Mouse (Mus musculus) midbrain, embryonic 15.5 days (tissue): ENCODE results near the gene Mrpl24. TPM values are rescaled to one million over a fixed set of nuclear protein-coding genes. Genes with fewer than 3 reads are reported as not detected.

Experiments
- ATAC-seq: fragments of 200-750 bp; cut with Nextera tagmentation; replicated peaks from 2 replicates; pipeline ENCODE4 v1.8.0; 2017; ENCODE audit warnings: moderate TSS enrichment
- H3K27ac ChIP-seq: fragments of 300-500 bp; sonication (generic); 2 replicates; pipeline ENCODE4 v1.5.1; 2015; ENCODE audit warnings: mild to moderate bottlenecking, inconsistent platforms
- H3K27me3 ChIP-seq: fragments of 300-500 bp; sonication (generic); replicated peaks from 2 replicates; pipeline ENCODE4 v1.6.1; 2015; ENCODE audit warnings: inconsistent platforms
- H3K36me3 ChIP-seq: fragments of 300-500 bp; sonication (generic); replicated peaks from 2 replicates; pipeline ENCODE4 v1.6.1; 2015; ENCODE audit warnings: inconsistent platforms
- H3K4me1 ChIP-seq: fragments of 300-500 bp; sonication (generic); 2 replicates; pipeline ENCODE4 v1.6.1; 2015; ENCODE audit warnings: inconsistent platforms
- H3K4me2 ChIP-seq: fragments of 300-500 bp; sonication (generic); 2 replicates; pipeline ENCODE4 v1.6.1; 2015; ENCODE audit warnings: inconsistent platforms, mild to moderate bottlenecking, moderate library complexity
- H3K4me3 ChIP-seq: fragments of 300-500 bp; sonication (generic); 2 replicates; pipeline ENCODE4 v1.5.1; 2015; ENCODE audit warnings: mild to moderate bottlenecking, inconsistent platforms
- H3K9ac ChIP-seq: fragments of 300-500 bp; sonication (generic); 2 replicates; pipeline ENCODE4 v1.6.1; 2015; ENCODE audit warnings: mild to moderate bottlenecking, inconsistent platforms
- H3K9me3 ChIP-seq: fragments of 300-500 bp; sonication (generic); 2 replicates; pipeline ENCODE4 v1.6.1; 2016; ENCODE audit warnings: inconsistent platforms
- WGBS: fragments of 180-500 bp; shearing (Covaris S2); methylation state at CpG from one replicate; pipeline ENCODE4 v1.1.7; 2015; ENCODE audit warnings: mixed read lengths; 5-methylcytosine and 5-hydroxymethylcytosine counted together
- polyA plus RNA-seq: library from polyadenylated mRNA; unstranded; fragments of >200 nt; fragmentation: Nextera tagmentation; extraction: Ambion mirVana; gene quantifications from 2 replicates; pipeline ENCODE4 v1.2.1, GENCODE M21; 2015

Gene Mrpl24
- polyA plus RNA-seq, 1 experiment from 2014 or later, result 55.4 TPM

DNA sequence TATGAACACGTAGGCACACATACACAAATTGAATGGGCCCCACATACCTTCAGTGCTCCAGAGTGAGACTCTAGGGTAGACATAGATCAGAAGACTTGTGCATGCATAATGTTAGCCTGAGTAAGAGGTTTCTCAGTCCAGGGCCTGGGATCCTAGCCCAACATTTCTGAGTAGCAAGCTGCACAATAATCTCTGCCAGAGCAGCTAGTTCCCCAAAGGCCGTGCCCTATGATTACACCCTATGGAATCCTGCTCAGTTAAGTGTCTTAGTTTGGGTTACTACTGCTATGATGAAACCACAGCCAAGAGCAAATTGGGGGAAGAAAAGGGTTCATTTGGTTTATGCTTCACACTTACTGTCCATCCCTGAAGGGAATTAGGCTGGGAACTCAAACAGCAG is 23.2 kb downstream of the Mrpl24 start:
- Histone ChIP-seq H3K27ac (no peak overlapping the region), H3K27me3 (no peaks in the 10 kb centered on the region), H3K9me3 (no peaks in the 10 kb centered on the region), H3K4me1 (peaks cover 11% of the 10 kb centered on the region), H3K4me3 (no peak overlapping the region), H3K4me2 (no peak overlapping the region), H3K36me3 (peaks cover 30% of the 10 kb centered on the region), H3K9ac (no peak overlapping the region)
- 96% methylated on average over 2 of the region's 2 CpGs for WGBS
- no peak for ATAC-seq

DNA sequence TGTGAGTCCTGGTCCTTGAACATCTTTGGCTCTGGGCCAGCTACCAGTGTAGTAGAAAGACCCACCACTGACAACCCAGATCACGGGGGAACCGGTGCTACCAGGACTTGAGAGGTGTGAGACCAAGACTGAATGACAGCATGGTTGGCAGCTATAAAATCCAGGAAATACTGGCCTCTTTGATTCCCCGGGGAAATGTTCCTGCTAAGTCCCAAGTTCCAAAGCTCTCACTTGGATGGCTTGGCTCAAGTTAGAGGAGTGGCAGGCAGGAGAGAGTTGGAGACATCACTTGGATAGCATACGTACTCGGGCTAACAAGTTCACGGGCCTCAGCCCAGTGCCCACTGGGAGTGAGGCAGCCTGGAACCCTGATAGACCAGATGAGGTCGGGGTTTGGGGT is 24.3 kb downstream of the Mrpl24 start:
- 81% methylated on average over 7 of the region's 7 CpGs for WGBS
- H3K4me1 ChIP-seq, result peaks cover 22% of the 10 kb centered on the region
- no peak for ATAC-seq
- H3K4me2 ChIP-seq, result no peak overlapping the region
- no peak overlapping the region for H3K4me3 ChIP-seq
- no peaks in the 10 kb centered on the region for H3K27me3 ChIP-seq
- no peak overlapping the region for H3K9ac ChIP-seq
- H3K36me3 ChIP-seq, result peaks cover 24% of the 10 kb centered on the region
- no peak overlapping the region for H3K27ac ChIP-seq
- H3K9me3 ChIP-seq, result no peaks in the 10 kb centered on the region

DNA sequence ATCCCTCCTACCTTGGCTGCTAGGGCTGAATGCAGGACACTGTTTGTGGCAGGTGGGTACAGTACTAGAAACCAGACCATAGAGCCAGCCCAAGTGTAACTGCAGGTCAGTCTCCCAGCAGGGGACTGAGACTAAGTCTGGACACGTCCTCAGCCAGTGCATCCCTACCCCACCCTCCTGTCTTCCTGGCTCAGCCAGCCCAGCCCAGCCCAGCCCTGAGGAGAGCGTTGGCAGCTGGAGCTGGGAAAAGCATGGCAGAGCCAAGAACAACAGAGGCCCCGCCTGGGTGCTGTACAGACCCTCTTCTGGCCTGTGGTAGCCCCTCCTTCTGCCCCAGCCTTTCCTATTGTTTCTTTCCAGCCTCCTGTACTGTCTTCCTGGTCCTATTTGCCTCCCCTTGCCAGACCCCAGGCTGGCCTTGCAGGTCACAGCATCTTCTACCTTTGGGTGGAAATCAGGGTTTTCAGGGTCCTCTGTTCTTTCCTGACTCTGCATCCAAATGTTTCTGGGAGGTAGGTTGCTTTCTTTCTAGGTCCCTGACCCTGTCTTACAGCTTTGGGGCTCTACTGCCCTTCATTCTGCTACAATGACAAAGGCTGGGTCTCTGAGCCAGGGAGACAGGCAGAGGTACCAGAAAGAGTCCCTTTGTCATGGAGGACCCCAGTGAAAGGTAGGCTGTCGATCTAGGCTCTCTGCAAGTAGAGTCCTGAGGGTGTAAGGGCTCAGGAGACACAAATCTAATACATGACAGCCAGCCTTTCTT is 25.7 kb downstream of the Mrpl24 start:
- no peak overlapping the region for H3K4me3 ChIP-seq
- no peak overlapping the region for H3K4me2 ChIP-seq
- no peak overlapping the region for H3K9ac ChIP-seq
- no peaks in the 10 kb centered on the region for H3K27me3 ChIP-seq
- no peaks in the 10 kb centered on the region for H3K9me3 ChIP-seq
- no peak overlapping the region for H3K27ac ChIP-seq
- H3K4me1 ChIP-seq, result peaks cover 36% of the 10 kb centered on the region
- peaks cover 11% of the 10 kb centered on the region; the same call in 1 of the 2 replicates for H3K36me3 ChIP-seq
- ATAC-seq, result no peak; the same call in 1 of the 2 replicates
- WGBS, result 3% methylated on average over 4 of the region's 4 CpGs

- Histone ChIP-seq H3K36me3 (peaks cover 4% of the 10 kb centered on the region; the same call in 1 of the 2 replicates), H3K4me3 (no peak overlapping the region), H3K27me3 (no peaks in the 10 kb centered on the region), H3K4me2 (no peak overlapping the region), H3K9me3 (no peaks in the 10 kb centered on the region), H3K27ac (no peak overlapping the region), H3K4me1 (peaks cover 41% of the 10 kb centered on the region), H3K9ac (no peak overlapping the region)
- 14% methylated on average over 12 of the region's 12 CpGs for WGBS
- ATAC-seq, result no peak; the same call in 1 of the 2 replicates
Observed at GRCm38 (mm10) chr3:87945781-87946540, 26.7 kb downstream of the Mrpl24 start.

GRCm38 (mm10) chr3:87946541-87946860 is 27.2 kb downstream of the Mrpl24 start:
- Histone ChIP-seq H3K4me2 (no peak overlapping the region), H3K27me3 (no peaks in the 10 kb centered on the region), H3K4me1 (peaks cover 41% of the 10 kb centered on the region), H3K27ac (peak overlapping the region; percentile 5; the same call in 1 of the 2 replicates), H3K9ac (no peak overlapping the region), H3K9me3 (no peaks in the 10 kb centered on the region), H3K4me3 (no peak overlapping the region), H3K36me3 (peaks cover 4% of the 10 kb centered on the region; the same call in 1 of the 2 replicates)
- ATAC-seq, result no peak
- WGBS, result 19% methylated on average over 1 of the region's 1 CpGs

DNA sequence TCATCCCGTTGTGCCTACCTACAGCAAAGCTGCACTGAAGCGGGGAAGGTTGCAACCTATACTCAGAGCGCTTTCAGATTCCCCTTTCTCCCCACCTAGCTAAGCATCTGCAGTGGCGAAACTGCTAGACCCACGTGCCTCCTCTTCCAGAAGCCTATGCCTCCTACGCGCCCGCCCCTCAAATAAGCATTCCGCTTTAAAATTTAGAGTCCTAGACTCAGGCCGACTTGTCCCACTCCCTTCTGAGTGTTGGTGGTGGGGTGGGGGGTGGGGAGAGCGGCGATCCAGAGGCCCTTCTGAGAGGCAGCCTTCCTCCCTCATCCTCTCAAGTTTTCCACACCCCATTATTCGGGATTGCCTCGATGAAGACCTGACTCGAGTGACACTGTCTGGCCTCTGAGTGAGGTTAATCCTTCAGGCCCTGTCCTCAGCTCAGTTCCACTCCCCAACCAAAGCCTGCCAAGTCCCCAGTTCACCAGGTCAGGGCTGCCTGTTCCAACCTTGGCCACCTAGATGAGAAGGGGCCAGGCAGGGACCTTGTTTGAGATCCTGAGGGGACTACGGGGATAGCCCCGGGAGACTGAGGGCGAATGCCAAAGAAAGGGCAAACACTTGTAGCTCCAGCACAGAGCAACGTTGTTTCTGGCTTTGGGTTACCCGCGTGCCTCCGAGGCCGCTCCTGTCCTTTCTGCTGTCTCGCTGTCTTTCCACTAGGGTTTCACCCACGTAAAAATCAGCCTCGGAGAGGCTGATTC is 27.9 kb downstream of the Mrpl24 start:
- peak overlapping the region; percentile 64 for H3K4me2 ChIP-seq
- 0 out of 2 replicates have a peak, but pooled peaks cover 4% of the 10 kb centered on the region for H3K36me3 ChIP-seq
- 6% methylated on average over 26 of the region's 26 CpGs for WGBS
- H3K9ac ChIP-seq, result peak overlapping the region; percentile 38
- H3K9me3 ChIP-seq, result no peaks in the 10 kb centered on the region
- peaks cover 48% of the 10 kb centered on the region for H3K4me1 ChIP-seq
- no peak for ATAC-seq
- peak overlapping the region; percentile 33 for H3K4me3 ChIP-seq
- H3K27me3 ChIP-seq, result no peaks in the 10 kb centered on the region
- no peak overlapping the region for H3K27ac ChIP-seq

GRCm38 (mm10) chr3:87947811-87948199 is 28.5 kb downstream of the Mrpl24 start:
- Histone ChIP-seq H3K27me3 (no peaks in the 10 kb centered on the region), H3K4me1 (peaks cover 54% of the 10 kb centered on the region), H3K36me3 (0 out of 2 replicates have a peak, but pooled peaks cover 4% of the 10 kb centered on the region), H3K9ac (peak overlapping the region; percentile 38), H3K27ac (no peak overlapping the region), H3K9me3 (no peaks in the 10 kb centered on the region), H3K4me3 (peak overlapping the region; percentile 33), H3K4me2 (peak overlapping the region; percentile 64)
- ATAC-seq, result no peak
- under 1% methylated on average over 17 of the region's 17 CpGs for WGBS

GRCm38 (mm10) chr3:87948378-87949265 is 29.3 kb downstream of the Mrpl24 start, which contains the start of gene Crabp2:
Gene Crabp2 (plus strand): TSS chr3:87948666.
- H3K9me3 ChIP-seq, result no peaks in the 10 kb centered on the region
- H3K9ac ChIP-seq, result peak within 1 kb of the TSS; percentile 38
- no peaks in the 10 kb centered on the region for H3K36me3 ChIP-seq
- peaks cover 56% of the 10 kb centered on the region for H3K4me1 ChIP-seq
- ATAC-seq, result no peak
- WGBS, result 3% methylated on average over 34 of the region's 35 CpGs
- no peaks in the 10 kb centered on the region for H3K27me3 ChIP-seq
- H3K4me3 ChIP-seq, result peak within 1 kb of the TSS; percentile 33
- no peak within 1 kb of the TSS for H3K27ac ChIP-seq
- peak within 1 kb of the TSS; percentile 64 for H3K4me2 ChIP-seq

GRCm38 (mm10) chr3:87949266-87949954 is 30.1 kb downstream of the Mrpl24 start:
- H3K4me1 ChIP-seq, result peaks cover 56% of the 10 kb centered on the region
- no peaks in the 10 kb centered on the region for H3K9me3 ChIP-seq
- no peaks in the 10 kb centered on the region for H3K36me3 ChIP-seq
- H3K4me2 ChIP-seq, result peak overlapping the region; percentile 64; the same call in 1 of the 2 replicates
- no peak for ATAC-seq
- H3K27me3 ChIP-seq, result no peaks in the 10 kb centered on the region
- WGBS, result 9% methylated on average over 16 of the region's 16 CpGs
- H3K4me3 ChIP-seq, result peak overlapping the region; percentile 33
- no peak overlapping the region for H3K27ac ChIP-seq
- no peak overlapping the region for H3K9ac ChIP-seq

DNA sequence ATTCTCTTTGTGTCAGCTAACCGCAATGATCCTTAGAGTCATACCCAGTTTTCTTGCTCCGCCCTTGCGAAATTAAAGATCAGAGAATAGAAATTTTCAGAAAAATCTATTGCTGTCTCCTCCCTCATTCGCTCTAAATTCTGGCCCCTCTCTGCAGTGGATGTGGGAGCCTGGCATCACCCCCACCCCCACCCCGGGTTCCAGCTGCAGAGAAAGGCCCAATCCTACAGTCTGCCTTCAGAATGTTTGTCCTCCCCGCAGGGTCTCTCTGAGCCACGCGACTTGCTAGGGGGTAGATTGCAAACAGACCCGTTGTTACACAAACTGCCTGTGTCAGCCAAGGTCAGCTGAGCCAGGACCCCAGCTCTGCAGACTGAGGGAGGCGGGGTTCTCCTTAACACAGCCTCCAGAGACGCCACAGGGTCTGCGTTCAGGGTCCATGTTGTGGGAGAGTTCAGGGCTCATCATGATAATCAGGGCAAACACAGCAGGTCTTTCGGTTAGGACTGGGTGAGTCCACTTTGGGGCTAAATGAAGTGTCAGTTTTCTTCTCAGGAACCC is 30.7 kb downstream of the Mrpl24 start:
- ATAC-seq, result no peak
- Histone ChIP-seq H3K9ac (no peak overlapping the region), H3K27ac (no peak overlapping the region), H3K9me3 (no peaks in the 10 kb centered on the region), H3K4me2 (peak overlapping the region; percentile 64; the same call in 1 of the 2 replicates), H3K36me3 (no peaks in the 10 kb centered on the region), H3K4me3 (peak overlapping the region; percentile 12; the same call in 1 of the 2 replicates), H3K4me1 (peaks cover 52% of the 10 kb centered on the region), H3K27me3 (no peaks in the 10 kb centered on the region)
- 11% methylated on average over 13 of the region's 13 CpGs for WGBS
